Mouse (Mus musculus) cortical plate, adult 2 months (tissue): ENCODE measurements at regions not wholly inside any gene's neighbourhood (a gene's known extent, or its start where the extent isn't known, plus 50 kb on each side); places are given as distances from the start of the nearest gene placed in this dataset.

Experiments
- H3K27ac ChIP-seq: fragments of 200-500 bp; 2 replicates; pipeline ENCODE4 v1.5.1; 2012; ENCODE audit warnings: low read length, control low read depth, inconsistent platforms; ENCODE audit not compliant: insufficient read depth
- H3K4me1 ChIP-seq: fragments of 200-500 bp; 2 replicates; pipeline ENCODE4 v1.6.1; 2011; ENCODE audit warnings: low read length; ENCODE audit not compliant: control insufficient read depth, insufficient read depth
- H3K4me3 ChIP-seq: fragments of 200-500 bp; 2 replicates; pipeline ENCODE4 v1.5.1; 2011; ENCODE audit warnings: mild to moderate bottlenecking, low read length, control low read depth; ENCODE audit not compliant: insufficient read depth
- CTCF ChIP-seq: fragments of 200-500 bp; IDR thresholded peaks from 2 replicates; pipeline ENCODE4 v1.5.1; 2011; ENCODE audit warnings: mild to moderate bottlenecking, control low read depth, low read length; ENCODE audit not compliant: insufficient read depth; ENCODE audit errors: extremely low read depth
- POLR2A ChIP-seq: fragments of 200-500 bp; IDR thresholded peaks from 2 replicates; pipeline ENCODE4 v1.6.1; 2011; ENCODE audit warnings: mild to moderate bottlenecking, low read length, control low read depth; ENCODE audit not compliant: insufficient read depth; ENCODE audit errors: extremely low read depth

GRCm38 (mm10) chrX:11482141-11482540 is 154.5 kb downstream of the H2al1j start:
- TF ChIP-seq POLR2A (no peak), CTCF (no peak)
- no peak overlapping the region for H3K4me3 ChIP-seq

GRCm38 (mm10) chrX:11486588-11486987 is 159.0 kb downstream of the H2al1j start:
- H3K4me3 ChIP-seq: no peak overlapping the region
- TF ChIP-seq CTCF (no peak), POLR2A (no peak)
- no peaks in the 10 kb centered on the region for H3K4me1 ChIP-seq
- no peak overlapping the region for H3K27ac ChIP-seq

More at GRCm38 (mm10) chrX:11482141-11482540, 154.5 kb downstream of the H2al1j start:
- Histone ChIP-seq H3K27ac (no peak overlapping the region), H3K4me1 (no peaks in the 10 kb centered on the region)

DNA sequence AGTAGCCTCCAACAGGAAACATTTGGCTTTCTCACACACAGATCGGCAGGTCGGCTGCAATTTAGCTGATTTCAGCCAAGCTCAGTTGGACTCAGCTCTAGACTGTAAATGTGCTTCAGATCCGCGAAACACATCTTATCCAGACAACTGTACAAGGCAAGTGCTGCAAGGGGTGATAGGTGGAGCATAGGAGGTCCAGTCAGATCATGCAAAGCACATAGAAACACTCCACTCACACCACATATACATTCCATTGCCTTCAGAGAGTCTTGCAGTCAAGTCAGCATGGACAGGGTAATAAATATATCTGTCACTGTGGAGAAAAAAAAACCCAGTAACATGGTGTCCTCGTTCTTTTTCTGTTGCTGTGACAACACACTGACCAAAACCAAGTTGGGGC is 160.3 kb downstream of the H2al1j start:
- TF ChIP-seq CTCF (no peak), POLR2A (no peak)
- Histone ChIP-seq H3K4me3 (no peak overlapping the region), H3K27ac (no peak overlapping the region), H3K4me1 (no peaks in the 10 kb centered on the region)

GRCm38 (mm10) chrX:11490146-11490693 is 162.6 kb downstream of the H2al1j start:
- Histone ChIP-seq H3K27ac (no peak overlapping the region), H3K4me3 (no peak overlapping the region), H3K4me1 (peaks cover 1% of the 10 kb centered on the region; the same call in 1 of the 2 replicates)
- no peak for TF ChIP-seq CTCF
- TF ChIP-seq POLR2A: no peak

- no peak overlapping the region for H3K27ac ChIP-seq
- H3K4me3 ChIP-seq: no peak overlapping the region
- TF ChIP-seq CTCF (no peak), POLR2A (no peak)
- H3K4me1 ChIP-seq: peaks cover 1% of the 10 kb centered on the region; the same call in 1 of the 2 replicates
Observed at GRCm38 (mm10) chrX:11491235-11491634, 163.6 kb downstream of the H2al1j start.

- TF ChIP-seq POLR2A (no peak), CTCF (no peak)
- Histone ChIP-seq H3K4me3 (no peak overlapping the region), H3K4me1 (peaks cover 1% of the 10 kb centered on the region; the same call in 1 of the 2 replicates), H3K27ac (no peak overlapping the region)
Observed at GRCm38 (mm10) chrX:11491676-11492391, 164.2 kb downstream of the H2al1j start.

DNA sequence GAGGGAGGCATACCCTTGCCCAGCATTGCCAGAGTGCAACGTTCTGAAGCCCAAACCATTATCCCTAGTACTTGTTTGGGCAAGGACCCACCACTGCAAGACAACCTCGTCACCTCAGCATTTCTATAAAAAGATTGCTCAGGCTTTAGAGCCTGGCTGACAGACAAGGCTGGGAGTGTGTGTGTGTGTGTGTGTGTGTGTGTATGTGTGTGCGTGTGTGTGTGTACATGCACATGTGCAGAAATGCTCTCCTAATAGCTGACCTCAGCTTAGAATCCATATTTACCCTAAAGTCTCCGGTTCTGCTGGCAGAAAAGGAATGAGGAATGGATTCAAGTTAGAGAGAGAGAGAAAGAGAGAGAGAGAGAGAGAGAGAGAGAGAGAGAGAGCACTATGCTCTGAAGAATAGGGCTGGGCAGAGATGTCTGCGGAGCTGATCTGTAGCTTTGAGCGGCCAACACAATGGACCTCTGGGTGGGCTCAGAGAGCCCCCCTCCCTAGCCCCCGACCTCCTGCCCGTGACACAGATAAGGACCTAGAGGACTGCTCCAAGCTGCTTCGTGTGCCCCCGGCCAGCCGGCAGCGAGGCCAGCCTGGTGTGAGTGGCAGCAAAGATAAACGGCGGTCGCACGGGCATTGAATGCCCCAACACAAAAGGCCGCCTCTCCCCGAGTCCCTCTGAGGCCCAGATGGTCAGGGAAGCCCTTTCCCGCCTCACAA is 166.1 kb downstream of the H2al1j start:
- H3K27ac ChIP-seq: no peak overlapping the region
- peak overlapping the region; percentile 16; the same call in 1 of the 2 replicates for H3K4me3 ChIP-seq
- peaks cover 1% of the 10 kb centered on the region; the same call in 1 of the 2 replicates for H3K4me1 ChIP-seq
- TF ChIP-seq POLR2A (no peak), CTCF (no peak)

- TF ChIP-seq CTCF (no peak), POLR2A (no peak)
- Histone ChIP-seq H3K27ac (no peak overlapping the region), H3K4me1 (peaks cover 1% of the 10 kb centered on the region; the same call in 1 of the 2 replicates), H3K4me3 (0 out of 2 replicates have a peak overlapping the region, but pooled peaks have one; percentile 16)
Observed at GRCm38 (mm10) chrX:11494246-11494630, 166.6 kb downstream of the H2al1j start.

- TF ChIP-seq CTCF (no peak), POLR2A (no peak)
- no peaks in the 10 kb centered on the region for H3K4me1 ChIP-seq
- H3K4me3 ChIP-seq: no peak overlapping the region
- no peak overlapping the region for H3K27ac ChIP-seq
Observed at GRCm38 (mm10) chrX:11512439-11512838, 184.8 kb downstream of the H2al1j start.
